Mouse (Mus musculus) layer of hippocampus, adult 2 months (tissue): Measurements from ENCODE around the gene Nfkbib. TPM values are rescaled to one million over a fixed set of nuclear protein-coding genes. Genes with fewer than 3 reads are reported as not detected.
A peak's percentile ranks its signal among the peaks of the same experiment; 100 is the strongest.

ENCODE experiments used
- DNase-seq, 2 experiments: peaks; one replicate each; pipeline ENCODE4 v3.0.0; 2022; ENCODE audit warnings: low spot score in 2 of 2
- H3K27ac ChIP-seq: fragments of 200-600 bp; 2 replicates; pipeline ENCODE4 v1.8.1; 2022
- H3K4me3 ChIP-seq: fragments of 200-600 bp; 2 replicates; pipeline ENCODE4 v1.8.1; 2022; ENCODE audit warnings: mild to moderate bottlenecking
- CTCF ChIP-seq: fragments of 200-600 bp; conservative IDR thresholded peaks from 2 replicates; pipeline ENCODE4 v1.8.1; 2022; ENCODE audit warnings: antibody characterized with exemption, mild to moderate bottlenecking, moderate library complexity
- total RNA-seq, 2 experiments: library from RNA; stranded (reverse); gene quantifications; 2 replicates each; pipeline ENCODE4 v1.2.3; 2021

Gene Nfkbib
- total RNA-seq, 2 experiments from 2014 or later, result 25.6 to 27.2 TPM

- TF ChIP-seq CTCF, result no peak
- no peak for DNase-seq
- no peak overlapping the region for H3K4me3 ChIP-seq
- H3K27ac ChIP-seq, result no peak overlapping the region
These were observed 7.8 kb upstream of the Nfkbib start for GRCm38 (mm10) chr7:28775129-28775528.

- H3K27ac ChIP-seq, result peak overlapping the region; percentile 61; the same call in 1 of the 2 replicates
These were observed 6.9 kb upstream of the Nfkbib start for GRCm38 (mm10) chr7:28774164-28774563.

GRCm38 (mm10) chr7:28773163-28773562 lies 5.9 kb upstream of the Nfkbib start:
- no peak for DNase-seq

More at GRCm38 (mm10) chr7:28774164-28774563, 6.9 kb upstream of the Nfkbib start:
- no peak for DNase-seq
- H3K4me3 ChIP-seq, result no peak overlapping the region
- TF ChIP-seq CTCF, result no peak

GRCm38 (mm10) chr7:28771867-28772266 lies 4.6 kb upstream of the Nfkbib start:
- TF ChIP-seq CTCF, result no peak
- Histone ChIP-seq H3K27ac (no peak overlapping the region), H3K4me3 (no peak overlapping the region)
- DNase-seq, result no peak

More at GRCm38 (mm10) chr7:28773163-28773562, 5.9 kb upstream of the Nfkbib start:
- no peak for TF ChIP-seq CTCF
- H3K4me3 ChIP-seq, result no peak overlapping the region
- peak overlapping the region; percentile 51; the same call in 1 of the 2 replicates for H3K27ac ChIP-seq

GRCm38 (mm10) chr7:28770309-28770708 lies 3.0 kb upstream of the Nfkbib start:
- Histone ChIP-seq H3K4me3 (no peak overlapping the region), H3K27ac (no peak overlapping the region)
- DNase-seq, result no peak
- no peak for TF ChIP-seq CTCF

- H3K27ac ChIP-seq, result no peak overlapping the region
- no peak for DNase-seq
- no peak for TF ChIP-seq CTCF
- H3K4me3 ChIP-seq, result no peak overlapping the region
These were observed 2.2 kb upstream of the Nfkbib start for GRCm38 (mm10) chr7:28769414-28769958.

GRCm38 (mm10) chr7:28766910-28767309 lies 402 bp downstream of the Nfkbib start:
- H3K4me3 ChIP-seq, result peak overlapping the region; percentile 91
- peak overlapping the region; percentile 93 for H3K27ac ChIP-seq
- TF ChIP-seq CTCF, result no peak
- DNase-seq, result no peak

- DNase-seq, result peak; percentile 97 to 99
- Histone ChIP-seq H3K4me3 (peak within 1 kb of the TSS; percentile 91), H3K27ac (peak within 1 kb of the TSS; percentile 93)
- TF ChIP-seq CTCF, result peak; percentile 43; the same call in 1 of the 2 replicates
These were observed 986 bp downstream of the Nfkbib start, which contains the start of gene Sirt2 for GRCm38 (mm10) chr7:28766173-28766879. Gene Sirt2 (plus strand): TSS chr7:28766735.

- no peak for TF ChIP-seq CTCF
- no peak for DNase-seq
- Histone ChIP-seq H3K4me3 (peak overlapping the region; percentile 91), H3K27ac (no peak overlapping the region)
These were observed 2.1 kb downstream of the Nfkbib start for GRCm38 (mm10) chr7:28765211-28765610.

GRCm38 (mm10) chr7:28761907-28762306 lies 5.4 kb downstream of the Nfkbib start:
- no peak for TF ChIP-seq CTCF
- Histone ChIP-seq H3K27ac (no peak overlapping the region), H3K4me3 (no peak overlapping the region)
- DNase-seq, result no peak

GRCm38 (mm10) chr7:28758623-28759022 lies 8.7 kb downstream of the Nfkbib start:
- TF ChIP-seq CTCF, result no peak
- no peak for DNase-seq
- no peak overlapping the region for H3K4me3 ChIP-seq
- H3K27ac ChIP-seq, result no peak overlapping the region

- DNase-seq, result no peak
- Histone ChIP-seq H3K27ac (no peak within 1 kb of the TSS), H3K4me3 (no peak within 1 kb of the TSS; the same call in 1 of the 2 replicates)
- TF ChIP-seq CTCF, result no peak
These were observed 11.2 kb downstream of the Nfkbib start, which contains the start of gene Ccer2 for GRCm38 (mm10) chr7:28756079-28756478. Gene Ccer2 (plus strand): TSS chr7:28756174.

- Histone ChIP-seq H3K4me3 (no peak overlapping the region), H3K27ac (no peak overlapping the region)
- TF ChIP-seq CTCF, result no peak
- no peak for DNase-seq
These were observed 17.4 kb downstream of the Nfkbib start for GRCm38 (mm10) chr7:28749935-28750334.
